Mouse (Mus musculus) embryonic facial prominence, embryonic 11.5 days (tissue): ENCODE measurements at regions not wholly inside any gene's neighbourhood (a gene's known extent, or its start where the extent isn't known, plus 50 kb on each side); places are given as distances from the start of the nearest gene placed in this dataset.

Experiments
- ATAC-seq: fragments of 200-750 bp; cut with Nextera tagmentation; replicated peaks from 2 replicates; pipeline ENCODE4 v1.8.0; 2017; ENCODE audit warnings: low read depth; ENCODE audit not compliant: insufficient number of reproducible peaks, low FRiP score, low TSS enrichment
- DNase-seq: peaks from one replicate; pipeline ENCODE4 v3.0.0-alpha.2; 2015; ENCODE audit warnings: low spot score
- H3K27ac ChIP-seq: fragments of 300-500 bp; sonication (generic); replicated peaks from 2 replicates; pipeline ENCODE4 v1.5.1; 2014; ENCODE audit warnings: mild to moderate bottlenecking, low read depth, low read length, control low read depth
- H3K27me3 ChIP-seq: fragments of 300-500 bp; sonication (generic); 2 replicates; pipeline ENCODE4 v1.6.1; 2014; ENCODE audit warnings: mild to moderate bottlenecking, low read length, moderate library complexity, mixed read lengths; ENCODE audit not compliant: control insufficient read depth, insufficient read depth
- H3K36me3 ChIP-seq: fragments of 300-500 bp; sonication (generic); replicated peaks from 2 replicates; pipeline ENCODE4 v1.6.1; 2014; ENCODE audit warnings: low read depth, mild to moderate bottlenecking, low read length, moderate library complexity, mixed read lengths; ENCODE audit not compliant: control insufficient read depth, insufficient read depth
- H3K4me1 ChIP-seq: fragments of 300-500 bp; sonication (generic); 2 replicates; pipeline ENCODE4 v1.6.1; 2014; ENCODE audit warnings: low read length, mixed read lengths; ENCODE audit not compliant: control insufficient read depth, insufficient read depth
- H3K4me2 ChIP-seq: fragments of 300-500 bp; sonication (generic); 2 replicates; pipeline ENCODE4 v1.6.1; 2014; ENCODE audit warnings: low read depth, mild to moderate bottlenecking, control low read depth, low read length, moderate library complexity
- H3K4me3 ChIP-seq: fragments of 300-500 bp; sonication (generic); 2 replicates; pipeline ENCODE4 v1.5.1; 2014; ENCODE audit warnings: low read depth, low read length, control low read depth
- H3K9ac ChIP-seq: fragments of 300-500 bp; sonication (generic); replicated peaks from 2 replicates; pipeline ENCODE4 v1.6.1; 2014; ENCODE audit warnings: mild to moderate bottlenecking, control low read depth, low read length
- H3K9me3 ChIP-seq: fragments of 300-500 bp; sonication (generic); replicated peaks from 2 replicates; pipeline ENCODE4 v1.6.1; 2016; ENCODE audit warnings: mild to moderate bottlenecking, low read length, inconsistent platforms, mixed read lengths; ENCODE audit not compliant: control insufficient read depth
- WGBS: fragments of 180-500 bp; shearing (Covaris S2); extraction: QIAGEN DNeasy Blood & Tissue Kit; methylation state at CpG from one replicate; pipeline ENCODE4 v1.1.7; 2014; 5-methylcytosine and 5-hydroxymethylcytosine counted together

DNA sequence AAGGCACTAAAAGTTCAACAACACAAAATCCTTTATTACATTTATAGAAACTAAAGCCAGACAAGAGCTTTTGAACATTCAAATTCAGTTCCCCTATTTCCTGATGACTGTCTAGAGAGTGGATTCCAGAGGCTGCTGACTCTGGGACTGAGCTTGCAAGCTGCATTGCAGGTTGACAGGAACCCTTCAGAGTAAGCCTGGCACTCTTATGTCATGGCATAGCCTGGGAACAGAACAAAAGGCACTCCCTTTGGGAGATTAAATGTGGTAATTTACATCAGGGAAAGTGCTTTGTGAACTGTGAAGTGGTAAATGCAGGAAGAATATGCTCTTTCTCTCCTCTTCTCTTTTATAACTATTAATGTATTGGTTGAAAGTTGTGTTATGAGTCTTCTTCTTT is 847.3 kb downstream of the Bcl11a start:
- ATAC-seq (no peak), DNase-seq (no peak)
- Histone ChIP-seq H3K36me3 (no peaks in the 10 kb centered on the region), H3K27ac (no peak overlapping the region), H3K4me1 (no peaks in the 10 kb centered on the region), H3K4me3 (no peak overlapping the region), H3K27me3 (no peaks in the 10 kb centered on the region), H3K9me3 (no peaks in the 10 kb centered on the region), H3K4me2 (no peak overlapping the region), H3K9ac (no peak overlapping the region)

DNA sequence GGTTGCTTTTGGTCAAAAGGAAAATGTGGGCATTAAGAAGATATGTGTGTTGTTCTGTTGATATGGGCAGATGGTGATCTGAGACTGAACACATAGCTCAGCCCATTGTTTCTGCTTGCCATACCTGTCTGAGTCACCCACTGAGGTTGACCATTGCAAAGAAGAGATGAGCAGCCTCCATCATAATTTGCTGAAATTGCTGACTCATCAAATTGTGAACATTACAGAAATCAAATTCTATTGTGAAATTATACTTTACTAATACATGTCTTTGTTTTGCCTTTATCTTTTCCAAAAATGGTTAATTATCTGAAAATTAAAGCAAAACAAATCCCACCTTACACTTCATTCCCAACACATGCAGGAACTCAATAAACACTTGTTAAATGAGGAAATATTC is 865.8 kb downstream of the Bcl11a start:
- DNase-seq, result no peak
- no peak for ATAC-seq

DNA sequence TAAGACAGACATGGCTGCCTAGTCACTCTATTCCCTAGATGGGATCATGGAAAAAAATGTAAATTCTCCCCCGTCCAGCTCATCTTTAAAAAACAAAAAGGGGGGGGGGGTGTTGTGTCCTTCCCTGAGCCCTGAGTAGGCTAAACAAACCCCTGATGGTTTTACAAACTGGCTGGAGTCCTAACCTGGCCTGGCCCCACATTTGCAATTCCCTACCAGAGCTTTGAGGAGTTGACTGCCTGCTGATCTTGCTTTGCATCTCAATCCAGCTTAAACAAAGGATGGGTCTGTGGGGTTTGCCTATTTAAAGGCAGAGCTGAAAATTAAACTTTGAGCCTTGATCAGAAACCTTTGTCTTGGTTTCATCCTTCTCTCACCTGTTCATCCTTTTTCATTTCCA is 873.3 kb downstream of the Bcl11a start:
- ATAC-seq (no peak), DNase-seq (no peak)
- H3K36me3 ChIP-seq, result no peaks in the 10 kb centered on the region
- H3K4me2 ChIP-seq, result no peak overlapping the region
- no peaks in the 10 kb centered on the region for H3K9me3 ChIP-seq
- WGBS, result 73% methylated on average over 1 of the region's 1 CpGs
- no peaks in the 10 kb centered on the region for H3K27me3 ChIP-seq
- H3K27ac ChIP-seq, result no peak overlapping the region
- H3K9ac ChIP-seq, result no peak overlapping the region
- H3K4me3 ChIP-seq, result no peak overlapping the region
- H3K4me1 ChIP-seq, result no peaks in the 10 kb centered on the region

More for the DNA sequence above, 865.8 kb downstream of the Bcl11a start:
- H3K9ac ChIP-seq, result no peak overlapping the region
- no peaks in the 10 kb centered on the region for H3K27me3 ChIP-seq
- H3K4me1 ChIP-seq, result no peaks in the 10 kb centered on the region
- no peak overlapping the region for H3K4me2 ChIP-seq
- no peaks in the 10 kb centered on the region for H3K36me3 ChIP-seq
- H3K9me3 ChIP-seq, result no peaks in the 10 kb centered on the region
- no peak overlapping the region for H3K27ac ChIP-seq
- H3K4me3 ChIP-seq, result no peak overlapping the region

DNA sequence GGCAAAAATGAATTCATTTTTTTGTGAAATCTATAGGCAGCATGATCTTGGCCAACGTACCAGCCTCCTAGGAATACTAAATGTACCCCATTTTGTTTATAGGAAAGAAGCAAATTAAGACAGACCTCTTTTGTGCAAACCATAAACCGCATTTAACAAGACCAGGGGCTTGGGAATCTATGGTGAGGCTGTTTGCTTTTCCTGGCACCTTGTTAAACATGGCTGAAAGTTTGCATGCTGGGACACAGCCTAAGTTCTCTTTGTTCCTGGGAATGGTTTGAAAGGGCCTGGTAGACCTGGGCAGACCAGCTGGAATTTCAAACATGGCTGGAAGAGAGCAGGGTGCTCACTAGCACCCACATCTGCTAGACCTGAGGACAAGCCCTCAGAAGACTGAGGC is 894.5 kb downstream of the Bcl11a start:
- no peak overlapping the region for H3K4me3 ChIP-seq
- ATAC-seq (no peak), DNase-seq (no peak)
- H3K9ac ChIP-seq, result no peak overlapping the region
- H3K36me3 ChIP-seq, result no peaks in the 10 kb centered on the region
- 80% methylated on average over 2 of the region's 2 CpGs for WGBS
- H3K4me1 ChIP-seq, result no peaks in the 10 kb centered on the region
- no peaks in the 10 kb centered on the region for H3K27me3 ChIP-seq
- H3K9me3 ChIP-seq, result no peaks in the 10 kb centered on the region
- H3K27ac ChIP-seq, result no peak overlapping the region
- H3K4me2 ChIP-seq, result no peak overlapping the region

DNA sequence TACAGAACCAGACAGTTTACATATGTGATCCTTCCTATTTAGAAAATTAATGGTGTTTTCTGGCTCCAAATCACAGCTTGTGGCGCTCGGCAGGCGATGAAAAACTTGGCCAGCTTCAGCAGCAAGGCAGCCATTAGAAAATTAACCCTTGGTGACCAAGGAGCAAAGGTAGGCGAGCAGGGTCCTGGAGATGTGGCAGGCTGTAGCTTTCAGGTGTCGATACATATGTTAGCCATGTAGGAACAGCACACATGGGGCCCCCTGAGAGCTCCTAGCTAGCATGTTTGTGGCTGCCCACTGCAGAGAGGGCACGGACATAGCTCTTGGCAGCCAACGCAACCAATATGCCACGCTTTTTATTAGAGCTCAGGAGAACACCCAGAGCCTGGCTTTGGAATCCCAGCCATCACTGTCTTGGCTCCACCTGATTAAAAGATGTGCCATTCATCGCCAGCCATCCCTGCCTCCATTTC is 902.4 kb downstream of the Bcl11a start:
- DNase-seq (no peak), ATAC-seq (no peak)
- no peak overlapping the region for H3K9ac ChIP-seq
- no peaks in the 10 kb centered on the region for H3K4me1 ChIP-seq
- no peak overlapping the region for H3K27ac ChIP-seq
- 77% methylated on average over 9 of the region's 9 CpGs for WGBS
- no peaks in the 10 kb centered on the region for H3K9me3 ChIP-seq
- no peak overlapping the region for H3K4me2 ChIP-seq
- H3K36me3 ChIP-seq, result no peaks in the 10 kb centered on the region
- no peak overlapping the region for H3K4me3 ChIP-seq
- no peaks in the 10 kb centered on the region for H3K27me3 ChIP-seq

DNA sequence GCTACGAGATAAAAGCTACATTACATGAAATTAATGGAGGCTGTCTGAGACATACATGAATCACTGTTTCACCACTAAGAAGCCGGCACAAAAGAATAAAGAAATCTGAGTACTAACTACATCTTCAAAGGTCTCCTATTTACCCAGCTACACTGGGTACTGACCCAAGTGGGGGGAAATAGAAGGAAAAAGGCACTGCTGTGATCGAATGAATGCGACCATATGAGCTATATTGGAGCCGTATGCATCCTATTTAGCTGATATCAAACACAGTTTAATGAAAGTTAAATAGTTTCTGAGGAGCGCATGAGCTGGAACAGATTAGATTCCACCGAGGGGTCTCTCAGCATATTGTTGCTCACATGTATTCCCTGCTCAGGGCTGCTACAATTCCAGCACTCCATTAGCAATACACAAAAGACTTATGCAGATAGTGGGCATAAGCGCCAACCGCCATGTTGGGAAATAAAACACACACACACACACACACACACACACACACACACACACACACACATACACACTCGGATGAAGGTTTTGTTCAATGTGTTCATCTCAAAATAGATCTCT is 905.3 kb downstream of the Bcl11a start:
- no peak overlapping the region for H3K9ac ChIP-seq
- DNase-seq (peak; percentile 33), ATAC-seq (no peak)
- H3K27me3 ChIP-seq, result no peaks in the 10 kb centered on the region
- no peak overlapping the region for H3K4me2 ChIP-seq
- no peak overlapping the region for H3K27ac ChIP-seq
- H3K4me3 ChIP-seq, result no peak overlapping the region
- H3K9me3 ChIP-seq, result no peaks in the 10 kb centered on the region
- 64% methylated on average over 10 of the region's 10 CpGs for WGBS
- H3K36me3 ChIP-seq, result no peaks in the 10 kb centered on the region
- no peaks in the 10 kb centered on the region for H3K4me1 ChIP-seq

DNA sequence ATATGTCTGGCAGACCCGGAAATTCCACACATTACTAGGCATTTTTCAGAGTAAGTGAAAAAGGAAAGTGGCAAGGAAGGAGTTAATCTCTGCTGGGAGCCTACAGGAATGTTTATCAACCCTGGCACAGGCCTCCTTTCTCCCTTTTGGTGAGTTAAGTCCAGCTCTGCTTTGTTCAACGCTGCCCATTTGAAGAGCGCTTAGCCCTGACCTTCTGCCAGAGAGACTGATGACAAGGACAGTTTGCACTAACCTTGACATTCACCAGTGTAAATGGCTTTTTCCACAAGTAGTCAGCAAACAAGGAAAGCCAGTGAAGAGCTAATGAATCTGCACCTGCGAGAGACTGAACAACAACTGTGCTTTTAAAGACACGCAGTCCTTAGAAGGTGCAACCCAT is 927.6 kb downstream of the Bcl11a start:
- peak; percentile 42 for DNase-seq
- no peak overlapping the region for H3K27ac ChIP-seq
- H3K9ac ChIP-seq, result no peak overlapping the region
- no peaks in the 10 kb centered on the region for H3K4me1 ChIP-seq
- no peaks in the 10 kb centered on the region for H3K36me3 ChIP-seq
- no peak overlapping the region for H3K4me3 ChIP-seq
- H3K27me3 ChIP-seq, result no peaks in the 10 kb centered on the region
- H3K4me2 ChIP-seq, result no peak overlapping the region
- no peak for ATAC-seq
- no peaks in the 10 kb centered on the region for H3K9me3 ChIP-seq
- WGBS, result 30% methylated on average over 5 of the region's 5 CpGs

DNA sequence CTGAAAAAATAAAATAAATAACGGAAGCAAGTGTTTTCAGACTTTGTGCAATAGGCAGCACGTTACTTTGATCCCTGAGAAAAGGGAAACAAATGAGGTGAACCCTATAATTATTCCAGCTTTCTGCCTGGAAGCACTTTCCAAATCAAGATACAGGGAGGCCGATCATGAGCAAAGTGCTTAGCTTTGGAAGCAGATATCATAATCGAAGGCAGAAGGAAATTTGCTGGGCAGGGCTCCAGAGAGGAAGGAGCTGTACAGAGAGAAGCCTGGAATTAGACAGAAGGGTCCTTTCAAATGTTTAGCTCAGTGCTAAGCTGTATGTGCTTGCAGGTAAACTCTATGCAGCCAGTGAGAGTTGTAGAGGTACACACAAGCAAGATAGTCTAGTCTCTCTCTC is 948.9 kb downstream of the Bcl11a start:
- H3K4me2 ChIP-seq, result no peak overlapping the region
- no peaks in the 10 kb centered on the region for H3K4me1 ChIP-seq
- H3K27me3 ChIP-seq, result no peaks in the 10 kb centered on the region
- 33% methylated on average over 4 of the region's 4 CpGs for WGBS
- no peak overlapping the region for H3K27ac ChIP-seq
- ATAC-seq (no peak), DNase-seq (peak; percentile 68)
- H3K4me3 ChIP-seq, result no peak overlapping the region
- H3K36me3 ChIP-seq, result no peaks in the 10 kb centered on the region
- H3K9me3 ChIP-seq, result no peaks in the 10 kb centered on the region
- H3K9ac ChIP-seq, result no peak overlapping the region
